Mouse (Mus musculus) intestine, postnatal 0 days (tissue): Measurements from ENCODE around the gene Kcnip4. TPM values are rescaled to one million over a fixed set of nuclear protein-coding genes. Genes with fewer than 3 reads are reported as not detected.
A peak's percentile ranks its signal among the peaks of the same experiment; 100 is the strongest.

ENCODE experiments used
- ATAC-seq: fragments of 200-750 bp; cut with Nextera tagmentation; 2 replicates; pipeline ENCODE4 v1.8.0; 2017; ENCODE audit warnings: mild to moderate bottlenecking, moderate TSS enrichment, moderate library complexity
- H3K27ac ChIP-seq: fragments of 300-500 bp; sonication (generic); 2 replicates; pipeline ENCODE4 v1.5.1; 2014; ENCODE audit warnings: mild to moderate bottlenecking, low read depth, low read length, moderate library complexity
- H3K27me3 ChIP-seq: fragments of 300-500 bp; sonication (generic); replicated peaks from 2 replicates; pipeline ENCODE4 v1.6.1; 2014; ENCODE audit warnings: low read length, mixed read lengths; ENCODE audit not compliant: control insufficient read depth, insufficient read depth
- H3K36me3 ChIP-seq: fragments of 300-500 bp; sonication (generic); 2 replicates; pipeline ENCODE4 v1.6.1; 2014; ENCODE audit warnings: mild to moderate bottlenecking, moderate library complexity; ENCODE audit not compliant: control insufficient read depth, insufficient read depth
- H3K4me1 ChIP-seq: fragments of 300-500 bp; sonication (generic); replicated peaks from 2 replicates; pipeline ENCODE4 v1.6.1; 2014; ENCODE audit warnings: antibody characterized with exemption, low read length, mixed read lengths; ENCODE audit not compliant: control insufficient read depth, insufficient read depth
- H3K4me2 ChIP-seq: fragments of 300-500 bp; sonication (generic); replicated peaks from 2 replicates; pipeline ENCODE4 v1.6.1; 2014; ENCODE audit warnings: low read depth, mild to moderate bottlenecking, moderate library complexity
- H3K4me3 ChIP-seq: fragments of 300-500 bp; sonication (generic); 2 replicates; pipeline ENCODE4 v1.5.1; 2014; ENCODE audit warnings: low read depth, low read length
- H3K9ac ChIP-seq: fragments of 300-500 bp; sonication (generic); 2 replicates; pipeline ENCODE4 v1.6.1; 2014; ENCODE audit warnings: mild to moderate bottlenecking, low read depth, low read length
- H3K9me3 ChIP-seq: fragments of 300-500 bp; sonication (generic); 2 replicates; pipeline ENCODE4 v1.6.1; 2016; ENCODE audit warnings: mixed run types; ENCODE audit not compliant: control insufficient read depth
- CTCF ChIP-seq: sonication (generic); IDR thresholded peaks from 2 replicates; pipeline ENCODE4 v1.5.1; 2016; ENCODE audit warnings: low read depth, mild to moderate bottlenecking, control low read depth, antibody characterized with exemption, moderate library complexity
- WGBS: fragments of 180-500 bp; shearing (Covaris S2); extraction: QIAGEN DNeasy Blood & Tissue Kit; methylation state at CpG from one replicate; pipeline ENCODE4 v1.1.7; 2014; 5-methylcytosine and 5-hydroxymethylcytosine counted together
- polyA plus RNA-seq: library from polyadenylated mRNA; unstranded; fragments of >200 nt; fragmentation: Nextera tagmentation; extraction: Ambion mirVana; gene quantifications from 2 replicates; pipeline ENCODE4 v1.2.1, GENCODE M21; 2015

The Kcnip4 gene
- polyA plus RNA-seq, 1 experiment from 2014 or later = 1.5 TPM

DNA sequence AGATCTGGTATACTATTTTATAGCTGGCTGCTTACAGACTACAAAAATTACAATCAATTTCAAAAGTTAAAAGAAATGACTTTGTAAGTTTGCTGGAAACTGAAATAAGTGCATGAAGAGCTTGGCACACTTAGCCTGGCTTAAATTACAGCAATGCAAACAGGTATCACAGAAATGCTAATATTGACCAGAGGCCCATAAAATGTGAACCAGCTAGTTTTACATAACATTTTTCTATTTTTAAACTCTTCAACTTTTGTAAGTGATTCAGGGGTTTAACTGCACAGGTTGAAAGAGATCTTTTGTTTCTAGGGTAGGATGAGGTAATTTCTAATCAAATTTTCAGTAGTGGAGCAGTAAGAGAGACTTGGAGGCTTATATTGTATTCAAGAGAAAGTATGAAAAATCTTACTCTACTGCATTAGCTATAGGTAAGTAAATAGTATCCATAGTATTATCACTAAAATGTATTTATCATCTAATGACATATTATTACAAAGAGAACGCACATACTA is 535.5 kb downstream of the Kcnip4 start:
- Histone ChIP-seq H3K4me1 (no peaks in the 10 kb centered on the region), H3K4me2 (no peak overlapping the region), H3K4me3 (no peak overlapping the region), H3K9ac (no peak overlapping the region), H3K36me3 (no peaks in the 10 kb centered on the region), H3K27ac (no peak overlapping the region), H3K27me3 (no peaks in the 10 kb centered on the region), H3K9me3 (no peaks in the 10 kb centered on the region)
- TF ChIP-seq CTCF = no peak
- no peak for ATAC-seq
- 55% methylated on average over 1 of the region's 1 CpGs for WGBS

DNA sequence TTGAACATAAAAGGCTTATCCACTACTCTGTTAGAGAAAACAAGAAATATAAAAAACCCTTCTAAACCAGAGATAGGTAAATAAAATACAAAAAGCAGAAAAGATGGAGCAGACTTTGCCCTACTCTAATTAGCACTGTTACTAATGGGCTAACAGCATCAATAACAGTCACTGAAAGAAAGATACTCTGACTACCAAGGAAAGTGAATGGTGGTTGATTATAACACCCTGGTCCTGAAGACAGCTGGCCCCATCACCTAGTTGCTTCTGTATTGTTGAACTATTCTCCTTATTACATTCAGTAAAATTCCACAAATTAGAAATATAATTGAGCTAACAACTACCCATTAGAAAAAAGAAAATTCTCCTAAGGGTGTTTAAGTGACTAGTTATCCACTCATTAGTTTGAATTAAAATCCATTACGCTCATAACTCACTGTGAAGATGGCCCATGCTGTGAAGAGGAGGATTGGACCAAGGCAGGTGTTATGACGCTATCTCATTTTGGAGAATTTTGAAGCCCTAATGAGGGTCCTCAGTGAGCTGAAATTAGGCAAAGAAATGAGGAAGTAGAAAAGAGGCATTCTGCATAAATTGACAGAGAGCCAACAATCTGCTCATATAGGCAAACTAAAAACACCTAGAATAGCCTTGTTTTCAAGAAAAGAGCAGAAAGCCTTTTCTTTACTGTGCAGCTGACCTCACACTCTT is 582.2 kb downstream of the Kcnip4 start:
- ATAC-seq = no peak
- H3K4me2 ChIP-seq = no peak overlapping the region

DNA sequence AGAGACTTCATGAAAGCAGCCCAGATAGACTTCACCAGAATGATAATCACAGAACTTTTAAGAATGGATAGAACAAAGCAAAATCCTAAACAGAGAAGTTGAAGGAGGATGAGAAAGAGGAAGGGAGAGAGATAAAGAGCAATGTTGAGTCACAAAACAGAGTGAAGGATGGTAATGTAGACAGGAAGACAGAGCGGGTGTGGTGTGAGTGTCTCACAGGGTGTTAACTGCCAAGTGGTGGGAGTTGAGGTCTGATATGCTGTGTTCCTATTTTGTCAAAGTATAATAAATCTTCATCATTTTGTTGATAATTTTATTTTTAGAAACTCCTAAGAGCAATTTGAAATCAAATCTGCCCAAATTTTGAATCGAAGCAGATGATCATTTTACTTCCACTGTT is 592.8 kb downstream of the Kcnip4 start:
- no peak for ATAC-seq
- Histone ChIP-seq H3K9ac (no peak overlapping the region), H3K4me1 (no peaks in the 10 kb centered on the region), H3K4me3 (no peak overlapping the region), H3K9me3 (no peaks in the 10 kb centered on the region), H3K4me2 (no peak overlapping the region), H3K27ac (no peak overlapping the region), H3K27me3 (no peaks in the 10 kb centered on the region), H3K36me3 (no peaks in the 10 kb centered on the region)
- 94% methylated on average over 2 of the region's 2 CpGs for WGBS
- TF ChIP-seq CTCF = no peak

More for the DNA sequence above, 582.2 kb downstream of the Kcnip4 start:
- no peak for TF ChIP-seq CTCF
- 92% methylated on average over 2 of the region's 2 CpGs for WGBS
- Histone ChIP-seq H3K4me3 (no peak overlapping the region), H3K27ac (no peak overlapping the region), H3K9me3 (no peaks in the 10 kb centered on the region), H3K4me1 (no peaks in the 10 kb centered on the region), H3K9ac (no peak overlapping the region), H3K27me3 (no peaks in the 10 kb centered on the region), H3K36me3 (no peaks in the 10 kb centered on the region)

DNA sequence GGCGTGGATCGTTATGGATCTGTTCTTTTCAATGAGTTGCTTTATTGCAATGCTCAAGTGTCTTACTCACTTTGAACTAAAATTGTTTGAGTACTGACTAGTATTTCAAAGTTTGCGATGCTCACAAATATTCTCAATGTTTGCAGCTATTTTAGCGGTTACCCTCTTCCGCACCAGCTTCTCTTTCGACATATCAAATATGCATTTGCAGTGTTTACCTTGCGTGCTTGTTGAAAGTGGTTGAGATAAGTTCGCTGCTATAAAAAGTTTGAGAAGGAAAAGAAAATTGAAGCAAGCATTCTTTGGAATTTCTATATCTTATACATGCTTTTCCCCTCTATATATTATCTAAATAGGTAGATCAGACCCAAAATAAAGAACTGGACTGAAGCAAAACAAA is 634.5 kb downstream of the Kcnip4 start:
- Histone ChIP-seq H3K4me2 (peak overlapping the region; percentile 51), H3K4me3 (no peak overlapping the region), H3K27me3 (no peaks in the 10 kb centered on the region), H3K9me3 (no peaks in the 10 kb centered on the region), H3K36me3 (no peaks in the 10 kb centered on the region), H3K27ac (no peak overlapping the region), H3K9ac (no peak overlapping the region), H3K4me1 (no peaks in the 10 kb centered on the region)
- no peak for ATAC-seq
- no peak for TF ChIP-seq CTCF
- whole genome bisulfite sequencing = 30% methylated on average over 8 of the region's 8 CpGs

DNA sequence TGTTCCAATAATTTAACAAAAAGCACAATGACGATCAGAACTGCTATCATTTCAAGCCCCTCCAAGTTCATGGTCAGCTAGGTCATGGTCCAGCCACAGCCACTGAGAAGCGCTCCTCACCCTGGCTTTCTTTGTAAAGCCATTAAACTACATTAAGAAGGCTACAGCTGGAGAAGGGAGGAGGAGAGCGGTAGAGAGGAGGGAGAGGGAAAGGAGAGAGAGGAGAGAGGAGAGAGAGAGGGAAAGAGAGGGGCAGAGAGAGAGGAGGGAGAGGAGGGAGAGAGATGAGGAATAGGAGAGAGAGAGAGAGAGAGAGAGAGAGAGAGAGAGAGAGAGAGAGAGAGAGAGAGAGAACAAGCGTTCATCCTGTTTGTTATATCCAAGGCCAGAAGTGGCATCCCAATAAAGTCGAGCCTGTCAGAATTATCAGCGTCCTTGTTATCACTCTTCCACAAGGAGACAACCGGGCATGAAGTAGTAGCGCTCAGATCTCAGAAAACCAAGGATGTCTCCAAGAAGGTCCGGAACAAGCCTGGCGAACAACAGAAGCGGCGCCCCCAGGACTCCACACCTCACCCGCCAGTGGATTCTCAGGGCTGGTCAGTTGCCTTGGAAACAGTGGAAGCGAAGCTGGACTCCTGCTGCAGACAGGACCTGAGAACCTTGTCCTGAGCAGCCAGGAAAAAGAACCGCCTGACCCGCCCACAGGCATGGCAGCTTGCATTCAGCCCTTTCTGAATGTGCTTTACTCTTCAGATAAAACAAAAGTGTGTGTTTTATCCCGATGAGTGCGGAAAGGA is 635.1 kb downstream of the Kcnip4 start:
- H3K9ac ChIP-seq = no peak overlapping the region
- no peak for TF ChIP-seq CTCF
- no peaks in the 10 kb centered on the region for H3K36me3 ChIP-seq
- 5% methylated on average over 18 of the region's 18 CpGs for WGBS
- no peak for ATAC-seq
- H3K4me1 ChIP-seq = no peaks in the 10 kb centered on the region
- peak overlapping the region; percentile 51 for H3K4me2 ChIP-seq
- H3K27me3 ChIP-seq = no peaks in the 10 kb centered on the region
- no peak overlapping the region for H3K27ac ChIP-seq
- H3K4me3 ChIP-seq = no peak overlapping the region
- H3K9me3 ChIP-seq = no peaks in the 10 kb centered on the region

DNA sequence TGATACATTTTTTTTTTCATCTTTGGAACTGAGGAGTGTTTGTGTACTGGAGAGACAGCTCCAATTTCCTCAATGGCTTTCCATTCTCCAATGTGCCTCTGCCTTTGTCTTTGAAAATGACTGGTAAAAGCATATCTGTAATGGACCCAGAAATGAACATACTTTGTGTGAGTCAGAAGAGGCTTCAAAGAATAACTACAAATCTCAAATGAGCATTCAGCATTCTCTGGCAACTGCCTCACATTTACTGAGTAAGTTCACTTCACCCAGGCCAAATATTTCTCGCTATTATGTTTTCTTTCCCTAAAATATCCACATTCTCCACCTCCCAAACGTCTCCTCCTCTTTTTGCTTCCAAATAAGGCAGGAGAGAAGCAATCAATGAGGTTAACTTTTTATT is 646.6 kb downstream of the Kcnip4 start:
- no peak for ATAC-seq
- H3K4me1 ChIP-seq = no peaks in the 10 kb centered on the region
- no peak overlapping the region for H3K4me3 ChIP-seq
- 63% methylated on average over 2 of the region's 2 CpGs for WGBS
- H3K36me3 ChIP-seq = no peaks in the 10 kb centered on the region
- no peak for TF ChIP-seq CTCF
- no peak overlapping the region for H3K4me2 ChIP-seq
- H3K9me3 ChIP-seq = no peaks in the 10 kb centered on the region
- H3K27ac ChIP-seq = no peak overlapping the region
- H3K27me3 ChIP-seq = no peaks in the 10 kb centered on the region
- H3K9ac ChIP-seq = no peak overlapping the region
